Comparison of ENCODE assay signal across 10 mouse cellular contexts in genomic region chr6:108510101-108510500, GRCm38 (mm10).
DNase-seq lines count a peak whose midpoint lies in the region; ATAC-seq lines count a peak whose summit lies in the region.
"Had no signal": no experiment of that assay in that cellular context is flagged by ENCODE, and none has a peak within 500 bp of the region (broad histone marks: within the 10 kb centered on the region; RNA-seq: fewer than 3 reads in every experiment).

No protein-coding gene starts in this region.

- H3K4me1 ChIP-seq in heart, embryonic 10.5 days = peaks cover 26% of the 10 kb centered on the region
- H3K4me1 ChIP-seq in heart, embryonic 13.5 days = peaks cover 41% of the 10 kb centered on the region
- H3K4me1 ChIP-seq: neural tube, embryonic 13.5 days had no signal

- peak overlapping the region; percentile 38 for H3K4me2 ChIP-seq in heart, embryonic 13.5 days
- H3K4me2 ChIP-seq: neural tube, embryonic 13.5 days had no signal

- no peak overlapping the region for H3K4me3 ChIP-seq in heart, embryonic 10.5 days
- no peak overlapping the region for H3K4me3 ChIP-seq in heart, embryonic 13.5 days
- H3K4me3 ChIP-seq: neural tube, embryonic 13.5 days had no signal

- peak; percentile 54; the same call in 1 of the 2 replicates for ATAC-seq in heart, embryonic 13.5 days (ENCODE audit: extremely low read depth, insufficient number of reproducible peaks, low FRiP score, low TSS enrichment)
- ATAC-seq in megakaryocyte-erythroid progenitor cell, adult 5-6 weeks (replicated peaks; ENCODE audit: low FRiP score, low TSS enrichment, poor library complexity, severe bottlenecking) = peak; percentile 94

- H3K9me3 ChIP-seq in heart, embryonic 10.5 days = no peaks in the 10 kb centered on the region
- H3K9me3 ChIP-seq in heart, embryonic 13.5 days = no peaks in the 10 kb centered on the region
- H3K9me3 ChIP-seq: neural tube, embryonic 13.5 days had no signal

- no peaks in the 10 kb centered on the region for H3K27me3 ChIP-seq in heart, embryonic 10.5 days (ENCODE audit: insufficient read depth, poor library complexity, severe bottlenecking)
- H3K27me3 ChIP-seq in heart, embryonic 13.5 days (replicated peaks) = no peaks in the 10 kb centered on the region
- H3K27me3 ChIP-seq: neural tube, embryonic 13.5 days had no signal

- peaks cover 28% of the 10 kb centered on the region for H3K36me3 ChIP-seq in heart, embryonic 10.5 days
- peaks cover 34% of the 10 kb centered on the region for H3K36me3 ChIP-seq in heart, embryonic 13.5 days
- H3K36me3 ChIP-seq: neural tube, embryonic 13.5 days had no signal

- peak; percentile 96 for DNase-seq in heart, adult 11 months
- no peak for DNase-seq in heart, embryonic 10.5 days (ENCODE audit: low spot score)
- DNase-seq in ovary, adult 18-20 months (ENCODE audit: low spot score) = peak; percentile 59
- DNase-seq in ovary, postnatal 14 days (ENCODE audit: low spot score) = no peak
- DNase-seq in layer of hippocampus, postnatal 25 days (ENCODE audit: extremely low spot score in 1 of 2, low spot score in 1 of 2) = no peak
- no peak for DNase-seq in cerebellum, postnatal 36 days
- DNase-seq: kidney, postnatal 4 days had no signal

- no peak overlapping the region for H3K27ac ChIP-seq in heart, embryonic 10.5 days
- H3K27ac ChIP-seq in heart, embryonic 13.5 days (replicated peaks) = peak overlapping the region; percentile 65; the same call in 1 of the 2 replicates
- H3K27ac ChIP-seq: neural tube, embryonic 13.5 days had no signal

- no peak overlapping the region for H3K9ac ChIP-seq in heart, embryonic 13.5 days
- H3K9ac ChIP-seq: neural tube, embryonic 13.5 days had no signal

- 49% methylated on average over 9 of the region's 9 CpGs for WGBS in heart, embryonic 10.5 days
- WGBS in heart, embryonic 13.5 days = 25% methylated on average over 9 of the region's 9 CpGs

Comparison
In these comparisons a context has a peak if more than half of its experiments do, and no peak if none do; other contexts are left out.
1. DNase-seq: peak in heart, adult 11 months (single experiment) and ovary, adult 18-20 months (single experiment); none in heart, embryonic 10.5 days (single experiment), ovary, postnatal 14 days (single experiment), layer of hippocampus, postnatal 25 days (0 of 2) and cerebellum, postnatal 36 days (0 of 2).